Mouse (Mus musculus) forebrain, embryonic 15.5 days (tissue): Measurements from ENCODE around the gene 2310030G06Rik. TPM values are rescaled to one million over a fixed set of nuclear protein-coding genes. Genes with fewer than 3 reads are reported as not detected.
A peak's percentile ranks its signal among the peaks of the same experiment; 100 is the strongest.

Experiments used
- ATAC-seq: fragments of 200-750 bp; cut with Nextera tagmentation; replicated peaks from 2 replicates; pipeline ENCODE4 v1.8.0; 2017; ENCODE audit warnings: mild to moderate bottlenecking, moderate TSS enrichment, moderate library complexity
- H3K27ac ChIP-seq: fragments of 300-500 bp; sonication (generic); replicated peaks from 2 replicates; pipeline ENCODE4 v1.5.1; 2015; ENCODE audit warnings: mild to moderate bottlenecking, inconsistent platforms
- H3K27me3 ChIP-seq: fragments of 300-500 bp; sonication (generic); 2 replicates; pipeline ENCODE4 v1.6.1; 2015; ENCODE audit warnings: inconsistent platforms
- H3K36me3 ChIP-seq: fragments of 300-500 bp; sonication (generic); 2 replicates; pipeline ENCODE4 v1.6.1; 2015; ENCODE audit warnings: mild to moderate bottlenecking, inconsistent platforms
- H3K4me1 ChIP-seq: fragments of 300-500 bp; sonication (generic); 2 replicates; pipeline ENCODE4 v1.6.1; 2015; ENCODE audit warnings: inconsistent platforms
- H3K4me2 ChIP-seq: fragments of 300-500 bp; sonication (generic); replicated peaks from 2 replicates; pipeline ENCODE4 v1.6.1; 2015; ENCODE audit warnings: mild to moderate bottlenecking, inconsistent platforms
- H3K4me3 ChIP-seq: fragments of 300-500 bp; sonication (generic); 2 replicates; pipeline ENCODE4 v1.5.1; 2015; ENCODE audit warnings: mild to moderate bottlenecking, inconsistent platforms
- H3K9ac ChIP-seq: fragments of 300-500 bp; sonication (generic); replicated peaks from 2 replicates; pipeline ENCODE4 v1.6.1; 2015; ENCODE audit warnings: mild to moderate bottlenecking, inconsistent platforms
- H3K9me3 ChIP-seq: fragments of 300-500 bp; sonication (generic); 2 replicates; pipeline ENCODE4 v1.6.1; 2016; ENCODE audit warnings: inconsistent platforms
- WGBS: fragments of 180-500 bp; shearing (Covaris S2); methylation state at CpG from one replicate; pipeline ENCODE4 v1.1.7; 2015; ENCODE audit warnings: mixed read lengths; 5-methylcytosine and 5-hydroxymethylcytosine counted together
- polyA plus RNA-seq: library from polyadenylated mRNA; unstranded; fragments of >200 nt; fragmentation: Nextera tagmentation; extraction: Ambion mirVana; gene quantifications from 2 replicates; pipeline ENCODE4 v1.2.1, GENCODE M21; 2015

Gene 2310030G06Rik
- polyA plus RNA-seq, 1 experiment from 2014 or later, result 1.4 TPM

DNA sequence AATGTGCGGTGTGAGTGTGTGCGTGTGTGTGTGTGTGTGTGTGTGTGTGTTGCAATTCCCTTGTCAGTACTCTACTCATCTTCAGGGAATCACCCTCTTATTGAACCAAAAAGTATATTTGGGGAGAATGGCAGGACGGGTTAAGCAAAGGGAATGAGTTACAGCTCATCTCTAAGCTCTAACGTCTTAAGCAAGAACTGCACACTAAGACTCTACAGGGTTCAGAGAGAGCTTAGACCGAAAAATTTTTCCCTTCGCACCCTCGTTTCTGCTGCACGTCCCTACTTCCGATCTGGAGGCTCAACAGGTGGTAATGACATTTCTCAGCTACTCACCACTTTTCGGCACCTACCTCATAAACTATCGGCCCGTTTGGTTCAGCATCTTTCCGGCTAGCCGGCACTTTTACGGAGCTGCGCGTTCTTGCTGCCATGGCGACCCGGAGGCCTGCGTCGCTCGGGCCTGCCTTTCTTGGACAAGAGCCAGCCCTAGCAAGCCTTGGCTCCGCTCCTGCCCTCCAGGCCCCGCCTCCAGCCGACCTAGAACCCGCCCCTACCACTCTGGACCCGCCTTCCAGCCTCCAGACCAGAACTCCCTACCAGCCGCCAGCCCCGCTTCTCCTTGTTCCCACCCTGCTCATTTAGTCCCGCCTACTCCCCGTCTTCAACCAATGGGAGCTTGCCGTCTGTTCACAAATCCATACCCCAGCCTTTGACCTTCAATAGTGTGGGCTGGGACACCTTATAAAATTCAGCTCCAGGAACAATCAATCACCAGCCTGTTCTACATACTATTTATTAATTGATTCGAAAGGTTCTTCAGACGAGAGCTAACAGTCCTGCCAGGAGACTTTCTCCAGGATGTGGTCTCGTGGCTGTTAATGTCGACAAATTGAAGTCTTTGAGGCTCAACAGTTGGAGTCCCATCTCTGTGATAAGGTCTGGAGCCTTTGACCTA lies 7.1 kb downstream of the 2310030G06Rik start, which contains the start of gene Dixdc1:
Dixdc1 (minus strand) TSS at position 604 of the 957 bp plus-strand sequence.
- H3K27ac ChIP-seq, result no peak within 1 kb of the TSS
- no peaks in the 10 kb centered on the region for H3K9me3 ChIP-seq
- ATAC-seq, result peak; percentile 95
- H3K36me3 ChIP-seq, result no peaks in the 10 kb centered on the region
- H3K27me3 ChIP-seq, result no peaks in the 10 kb centered on the region
- peak within 1 kb of the TSS; percentile 37 for H3K4me3 ChIP-seq
- peak within 1 kb of the TSS; percentile 54 for H3K4me2 ChIP-seq
- peaks cover 16% of the 10 kb centered on the region for H3K4me1 ChIP-seq
- peak within 1 kb of the TSS; percentile 23; the same call in 1 of the 2 replicates for H3K9ac ChIP-seq
- WGBS, result 12% methylated on average over 36 of the region's 36 CpGs

GRCm38 (mm10) chr9:50734989-50735388 lies 11.3 kb downstream of the 2310030G06Rik start:
- 3% methylated on average over 9 of the region's 9 CpGs for WGBS
- H3K27me3 ChIP-seq, result no peaks in the 10 kb centered on the region
- ATAC-seq, result no peak
- no peaks in the 10 kb centered on the region for H3K36me3 ChIP-seq
- H3K4me1 ChIP-seq, result peaks cover 24% of the 10 kb centered on the region
- no peak overlapping the region for H3K4me3 ChIP-seq
- no peak overlapping the region for H3K27ac ChIP-seq
- peak overlapping the region; percentile 29; the same call in 1 of the 2 replicates for H3K4me2 ChIP-seq
- no peak overlapping the region for H3K9ac ChIP-seq
- H3K9me3 ChIP-seq, result no peaks in the 10 kb centered on the region

- no peaks in the 10 kb centered on the region for H3K36me3 ChIP-seq
- H3K4me2 ChIP-seq, result no peak overlapping the region
- no peak overlapping the region for H3K4me3 ChIP-seq
- no peak for ATAC-seq
- peaks cover 22% of the 10 kb centered on the region for H3K4me1 ChIP-seq
- H3K9ac ChIP-seq, result no peak overlapping the region
- no peaks in the 10 kb centered on the region for H3K9me3 ChIP-seq
- 4% methylated on average over 4 of the region's 4 CpGs for WGBS
- no peaks in the 10 kb centered on the region for H3K27me3 ChIP-seq
- H3K27ac ChIP-seq, result peak overlapping the region; percentile 52
Observed at GRCm38 (mm10) chr9:50732560-50732959, 13.8 kb downstream of the 2310030G06Rik start.

- Histone ChIP-seq H3K4me1 (peaks cover 47% of the 10 kb centered on the region), H3K36me3 (no peaks in the 10 kb centered on the region), H3K4me2 (no peak overlapping the region), H3K4me3 (no peak overlapping the region), H3K27ac (no peak overlapping the region), H3K9ac (no peak overlapping the region), H3K9me3 (no peaks in the 10 kb centered on the region), H3K27me3 (no peaks in the 10 kb centered on the region)
- 78% methylated on average over 4 of the region's 4 CpGs for WGBS
- ATAC-seq, result no peak
Observed at GRCm38 (mm10) chr9:50729600-50729999, 16.7 kb downstream of the 2310030G06Rik start.

DNA sequence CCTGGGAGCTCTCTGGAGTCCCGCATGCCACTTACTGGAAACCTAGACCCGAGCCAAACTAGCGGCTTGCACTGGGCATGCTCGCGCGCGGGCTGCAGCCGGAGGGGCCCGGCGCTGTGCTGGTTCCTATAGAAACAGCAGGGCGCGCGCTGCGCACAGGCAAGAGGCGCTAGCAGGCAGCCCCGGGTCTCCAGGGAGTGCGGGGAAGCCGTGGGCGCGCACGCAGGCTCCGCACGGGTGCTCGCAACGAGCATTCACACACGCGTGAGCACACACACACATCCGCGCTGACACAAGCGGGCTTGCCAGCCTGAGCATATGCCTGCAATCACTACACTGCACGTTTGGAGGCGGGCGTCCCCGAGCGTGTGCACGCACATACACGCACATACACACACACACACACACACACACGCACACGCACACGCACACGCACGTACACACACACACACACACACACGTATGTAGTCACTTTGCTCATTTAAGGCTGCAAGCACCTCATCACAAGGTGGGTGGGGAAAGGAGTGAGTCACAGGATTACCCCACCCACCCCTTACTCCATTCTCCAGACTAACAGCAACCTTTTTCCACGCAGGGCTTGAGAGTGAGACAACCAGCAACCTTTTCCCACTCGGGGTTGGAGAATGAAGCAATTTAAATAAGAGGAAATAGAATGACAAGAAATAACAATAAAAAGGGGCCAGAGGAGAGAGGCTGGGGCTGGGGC lies 18.2 kb downstream of the 2310030G06Rik start:
- peak overlapping the region; percentile 78 for H3K4me2 ChIP-seq
- H3K36me3 ChIP-seq, result no peaks in the 10 kb centered on the region
- no peaks in the 10 kb centered on the region for H3K27me3 ChIP-seq
- peak overlapping the region; percentile 87 for H3K27ac ChIP-seq
- WGBS, result under 1% methylated on average over 45 of the region's 45 CpGs
- peak; percentile 98 for ATAC-seq
- no peaks in the 10 kb centered on the region for H3K9me3 ChIP-seq
- H3K4me1 ChIP-seq, result peaks cover 60% of the 10 kb centered on the region
- peak overlapping the region; percentile 57 for H3K9ac ChIP-seq
- peak overlapping the region; percentile 57 for H3K4me3 ChIP-seq

DNA sequence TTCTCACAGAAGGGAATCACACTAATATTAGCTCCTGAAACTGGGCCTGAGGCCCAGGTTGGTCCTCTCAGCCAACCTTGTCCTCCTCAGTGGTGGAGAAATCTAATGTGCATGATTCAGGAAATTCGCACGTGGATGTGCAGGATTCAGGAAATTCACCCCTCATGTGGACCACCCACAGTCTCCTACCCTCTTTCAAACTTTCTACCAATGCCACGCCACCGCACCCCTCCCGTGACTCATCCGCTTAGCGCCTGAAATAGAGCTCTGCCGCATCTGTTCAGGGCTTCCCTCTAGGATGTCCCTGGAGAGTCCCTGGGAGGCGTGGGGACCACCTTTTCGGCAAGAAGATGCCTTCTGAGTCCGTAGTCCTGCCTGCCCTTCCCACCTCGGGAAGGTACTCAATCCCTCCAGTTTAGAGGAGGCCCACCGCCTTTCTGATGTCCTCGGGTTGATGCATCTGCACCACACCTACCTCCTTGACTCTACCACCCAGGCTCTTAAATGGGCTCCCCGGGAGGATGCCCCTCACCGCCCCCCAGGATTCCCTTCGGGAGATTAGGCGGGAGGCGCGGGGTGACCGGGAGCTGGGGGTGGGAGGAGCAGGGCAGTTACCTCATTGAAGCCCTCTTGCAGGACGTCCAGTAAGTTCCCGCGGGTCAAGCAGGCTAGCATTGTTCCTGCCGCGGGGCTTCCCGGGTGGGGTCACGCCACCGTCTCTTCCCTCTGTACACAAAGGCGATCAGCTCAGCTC lies 19.0 kb downstream of the 2310030G06Rik start:
- peaks cover 60% of the 10 kb centered on the region for H3K4me1 ChIP-seq
- H3K4me3 ChIP-seq, result peak overlapping the region; percentile 57
- no peaks in the 10 kb centered on the region for H3K27me3 ChIP-seq
- ATAC-seq, result peak; percentile 27
- H3K36me3 ChIP-seq, result no peaks in the 10 kb centered on the region
- H3K27ac ChIP-seq, result peak overlapping the region; percentile 87
- 3% methylated on average over 30 of the region's 30 CpGs for WGBS
- peak overlapping the region; percentile 57 for H3K9ac ChIP-seq
- peak overlapping the region; percentile 78 for H3K4me2 ChIP-seq
- no peaks in the 10 kb centered on the region for H3K9me3 ChIP-seq

GRCm38 (mm10) chr9:50725921-50726590 lies 20.3 kb downstream of the 2310030G06Rik start:
- no peak for ATAC-seq
- H3K4me1 ChIP-seq, result peaks cover 67% of the 10 kb centered on the region
- no peaks in the 10 kb centered on the region for H3K9me3 ChIP-seq
- peak overlapping the region; percentile 26; the same call in 1 of the 2 replicates for H3K9ac ChIP-seq
- peak overlapping the region; percentile 71 for H3K27ac ChIP-seq
- peak overlapping the region; percentile 78 for H3K4me2 ChIP-seq
- peak overlapping the region; percentile 57 for H3K4me3 ChIP-seq
- no peaks in the 10 kb centered on the region for H3K27me3 ChIP-seq
- no peaks in the 10 kb centered on the region for H3K36me3 ChIP-seq
- 20% methylated on average over 8 of the region's 8 CpGs for WGBS

DNA sequence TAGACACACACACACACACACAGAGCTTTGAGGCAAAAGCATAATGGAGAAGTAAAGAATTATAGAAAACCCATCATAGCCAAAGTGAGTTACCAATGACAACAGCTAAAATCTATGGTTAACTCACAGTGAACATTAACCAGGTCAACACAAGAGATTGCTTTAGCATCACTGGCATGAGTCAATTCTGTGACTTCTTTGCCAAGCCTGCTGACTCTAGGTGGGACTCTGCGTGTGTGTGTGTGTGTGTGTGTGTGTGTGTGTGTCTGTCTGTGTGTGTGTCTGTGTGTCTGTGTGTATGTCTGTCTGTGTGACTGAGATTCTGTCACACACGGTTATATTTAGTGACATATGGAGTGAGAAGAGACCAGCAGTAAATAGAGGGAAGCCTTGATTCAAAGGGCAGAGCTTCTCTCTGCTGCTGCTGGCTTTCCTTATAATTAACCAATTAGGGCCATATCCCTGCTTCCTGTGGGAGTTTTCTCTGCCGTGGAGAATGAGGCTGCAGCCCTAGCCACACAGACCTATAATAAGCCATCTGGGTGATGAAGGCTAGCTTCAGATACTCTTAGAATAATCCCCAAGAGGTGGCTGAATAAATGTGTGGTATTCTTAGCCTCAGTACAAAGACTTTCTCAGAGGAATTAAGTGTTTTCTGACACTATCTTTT lies 21.5 kb downstream of the 2310030G06Rik start:
- H3K4me3 ChIP-seq, result no peak overlapping the region
- ATAC-seq, result no peak
- peak overlapping the region; percentile 77 for H3K27ac ChIP-seq
- peak overlapping the region; percentile 78 for H3K4me2 ChIP-seq
- 22% methylated on average over 3 of the region's 3 CpGs for WGBS
- no peaks in the 10 kb centered on the region for H3K9me3 ChIP-seq
- no peaks in the 10 kb centered on the region for H3K27me3 ChIP-seq
- no peak overlapping the region for H3K9ac ChIP-seq
- H3K36me3 ChIP-seq, result no peaks in the 10 kb centered on the region
- H3K4me1 ChIP-seq, result peaks cover 68% of the 10 kb centered on the region

- peak overlapping the region; percentile 20; the same call in 1 of the 2 replicates for H3K9ac ChIP-seq
- H3K9me3 ChIP-seq, result no peaks in the 10 kb centered on the region
- ATAC-seq, result no peak
- H3K27me3 ChIP-seq, result no peaks in the 10 kb centered on the region
- H3K4me2 ChIP-seq, result peak overlapping the region; percentile 78; the same call in 1 of the 2 replicates
- no peaks in the 10 kb centered on the region for H3K36me3 ChIP-seq
- peaks cover 68% of the 10 kb centered on the region for H3K4me1 ChIP-seq
- no peak overlapping the region for H3K4me3 ChIP-seq
- H3K27ac ChIP-seq, result peak overlapping the region; percentile 77
- WGBS, result 76% methylated on average over 2 of the region's 2 CpGs
Observed at GRCm38 (mm10) chr9:50724147-50724546, 22.2 kb downstream of the 2310030G06Rik start.

- Histone ChIP-seq H3K4me2 (peak overlapping the region; percentile 35), H3K27ac (peak overlapping the region; percentile 77), H3K4me1 (peaks cover 63% of the 10 kb centered on the region), H3K9me3 (no peaks in the 10 kb centered on the region), H3K9ac (no peak overlapping the region), H3K27me3 (no peaks in the 10 kb centered on the region), H3K4me3 (peak overlapping the region; percentile 0; the same call in 1 of the 2 replicates), H3K36me3 (no peaks in the 10 kb centered on the region)
- WGBS, result 23% methylated on average over 7 of the region's 7 CpGs
- ATAC-seq, result no peak
Observed at GRCm38 (mm10) chr9:50723406-50723805, 22.9 kb downstream of the 2310030G06Rik start.
